12 mouse cellular contexts compared by ENCODE assay signal in the genomic region with DNA sequence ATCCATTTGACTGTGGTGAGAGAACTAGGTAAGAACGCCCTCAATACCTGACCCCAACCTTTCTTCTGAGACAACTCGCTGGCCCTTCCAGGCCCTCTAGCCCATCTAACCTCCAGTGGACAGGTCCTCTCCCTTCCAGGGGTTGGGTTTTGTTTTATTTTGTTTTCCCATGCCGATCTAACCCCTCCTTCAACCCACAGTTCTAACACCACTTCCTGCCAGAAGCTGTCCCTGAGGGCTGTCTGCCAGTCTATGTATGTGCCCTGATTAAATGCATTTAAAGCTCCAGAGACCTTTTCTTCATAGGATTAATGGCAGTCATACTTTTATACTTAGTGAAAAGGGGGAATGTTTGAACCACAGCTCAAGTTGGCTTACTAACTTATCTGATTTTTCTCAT. TPM values are rescaled to one million over a fixed set of nuclear protein-coding genes. Genes with fewer than 3 reads are reported as not detected.
DNase-seq lines count a peak whose midpoint lies in the region; ATAC-seq and TF ChIP-seq lines count a peak whose summit lies in the region.
"Had no signal": no experiment of that assay in that cellular context is flagged by ENCODE, and none has a peak within 500 bp of the region (broad histone marks: within the 10 kb centered on the region; RNA-seq: fewer than 3 reads in every experiment).

No protein-coding gene starts in this region.

- no peak overlapping the region for H3K4me2 ChIP-seq in heart, embryonic 15.5 days
- no peak overlapping the region for H3K4me2 ChIP-seq in forebrain, embryonic 14.5 days (ENCODE audit: low read length)
- H3K4me2 ChIP-seq: hindbrain, embryonic 15.5 days; liver, embryonic 13.5 days had no signal

- no peak overlapping the region for H3K4me3 ChIP-seq in heart, embryonic 15.5 days
- H3K4me3 ChIP-seq in thymus, adult 2 months (ENCODE audit: control insufficient read depth, insufficient read depth, low read length), result no peak overlapping the region
- no peak overlapping the region for H3K4me3 ChIP-seq in forebrain, embryonic 14.5 days (ENCODE audit: low read depth, low read length)
- H3K4me3 ChIP-seq: hindbrain, embryonic 15.5 days; liver, embryonic 13.5 days had no signal

- no peak for TF ChIP-seq CTCF in thymus, adult 2 months (IDR thresholded peaks at IDR 0.05; ENCODE audit: borderline replicate concordance, control insufficient read depth, extremely low read depth, insufficient read depth, low read length, poor library complexity)

- 55% methylated on average over 3 of the region's 3 CpGs for WGBS in heart, embryonic 15.5 days
- WGBS in thymus, adult 2 months, result 32% methylated on average over 3 of the region's 3 CpGs
- 89% methylated on average over 3 of the region's 3 CpGs for WGBS in forebrain, embryonic 14.5 days

- peaks cover 14% of the 10 kb centered on the region for H3K4me1 ChIP-seq in heart, embryonic 15.5 days (replicated peaks)
- H3K4me1 ChIP-seq in thymus, adult 2 months (replicated peaks; ENCODE audit: control insufficient read depth, insufficient read depth, low read length), result peaks cover 22% of the 10 kb centered on the region
- H3K4me1 ChIP-seq in forebrain, embryonic 14.5 days (ENCODE audit: control insufficient read depth, insufficient read depth, low read length), result no peaks in the 10 kb centered on the region
- H3K4me1 ChIP-seq: hindbrain, embryonic 15.5 days had no signal

- H3K36me3 ChIP-seq in heart, embryonic 15.5 days, result no peaks in the 10 kb centered on the region
- H3K36me3 ChIP-seq in thymus, adult 2 months (ENCODE audit: control insufficient read depth, insufficient read depth, low read length), result no peaks in the 10 kb centered on the region
- H3K36me3 ChIP-seq in forebrain, embryonic 14.5 days (ENCODE audit: control insufficient read depth, insufficient read depth, low read length), result no peaks in the 10 kb centered on the region
- H3K36me3 ChIP-seq: hindbrain, embryonic 15.5 days; liver, embryonic 13.5 days had no signal

- no peak for DNase-seq in heart, postnatal 4 days
- DNase-seq in thymus, adult 2 months, result peak; percentile 28
- DNase-seq in thymus, adult 18-20 months, result no peak
- DNase-seq in left cerebral cortex, adult 8-10 months (ENCODE audit: low spot score in 2 of 2), result no peak
- no peak for DNase-seq in forebrain, embryonic 14.5 days (ENCODE audit: low spot score)
- no peak for DNase-seq in cerebellum, postnatal 4 days (ENCODE audit: low spot score in 2 of 2)
- DNase-seq: forebrain, postnatal 0 days; liver, embryonic 13.5 days had no signal

- TF ChIP-seq POLR2A in thymus, adult 2 months (IDR thresholded peaks at IDR 0.05; ENCODE audit: control insufficient read depth, extremely low read depth, insufficient read depth, low read length, poor library complexity), result no peak

- H3K9ac ChIP-seq in heart, embryonic 15.5 days, result no peak overlapping the region
- H3K9ac ChIP-seq in forebrain, embryonic 14.5 days (ENCODE audit: low read length), result no peak overlapping the region
- H3K9ac ChIP-seq: forebrain, postnatal 0 days; hindbrain, embryonic 15.5 days; liver, embryonic 13.5 days had no signal

- no peaks in the 10 kb centered on the region for H3K27me3 ChIP-seq in heart, embryonic 15.5 days
- no peaks in the 10 kb centered on the region for H3K27me3 ChIP-seq in thymus, adult 2 months (ENCODE audit: control insufficient read depth, insufficient read depth, low read length)
- no peaks in the 10 kb centered on the region for H3K27me3 ChIP-seq in forebrain, embryonic 14.5 days (replicated peaks; ENCODE audit: control insufficient read depth, insufficient read depth, low read length)
- H3K27me3 ChIP-seq: hindbrain, embryonic 15.5 days; liver, embryonic 13.5 days had no signal

- no peaks in the 10 kb centered on the region for H3K9me3 ChIP-seq in heart, embryonic 15.5 days (replicated peaks)
- no peaks in the 10 kb centered on the region for H3K9me3 ChIP-seq in forebrain, embryonic 14.5 days (replicated peaks; ENCODE audit: control insufficient read depth, low read length)
- H3K9me3 ChIP-seq: hindbrain, embryonic 15.5 days; liver, embryonic 13.5 days had no signal

- peak; percentile 51; the same call in 1 of the 2 replicates for ATAC-seq in heart, embryonic 15.5 days (replicated peaks; ENCODE audit: insufficient number of reproducible peaks, insufficient read depth, low FRiP score, low read depth)
- peak; percentile 70 to 74 for ATAC-seq in hematopoietic stem cell, adult 5-6 weeks (replicated peaks in 1 of 2; ENCODE audit: insufficient read depth in 1 of 2, low FRiP score in 2 of 2, low TSS enrichment in 1 of 2, low read depth in 1 of 2, poor library complexity in 2 of 2, severe bottlenecking in 2 of 2)
- no peak for ATAC-seq in forebrain, embryonic 14.5 days
- ATAC-seq: forebrain, postnatal 0 days; midbrain, embryonic 16.5 days had no signal

- H3K27ac ChIP-seq in heart, embryonic 15.5 days, result peak overlapping the region; percentile 64
- peak overlapping the region; percentile 17; the same call in 1 of the 2 replicates for H3K27ac ChIP-seq in thymus, adult 2 months (ENCODE audit: control insufficient read depth, insufficient read depth, low read length)
- H3K27ac ChIP-seq in forebrain, embryonic 14.5 days (ENCODE audit: low read depth, low read length), result no peak overlapping the region
- H3K27ac ChIP-seq: hindbrain, embryonic 15.5 days had no signal

RNA-seq across cellular contexts. Expression of a gene that starts 14.4 kb away (rescaled TPM):
- polyA plus RNA-seq in heart, embryonic 15.5 days (2015; fragmentation: Nextera tagmentation; extraction: Ambion mirVana), result 31.7 and 33.5 TPM in 2 replicates
- total RNA-seq in heart, postnatal 4 days (2021), result 100 to 1,000 TPM; 102 to 103 TPM
- polyA plus RNA-seq in thymus, adult 2 months (2012; rRNA removed), result 47.2 and 62.7 TPM in 2 replicates
- total RNA-seq in hematopoietic stem cell, adult 5-6 weeks (2017), result 40.1 and 46.4 TPM in 2 replicates
- total RNA-seq in left cerebral cortex, adult 8-10 months (2022), result 10 to 100 TPM in 2 of 4 experiments, 1 to 10 TPM in 2; 7.4 to 12.3 (median 9.6) TPM
- polyA plus RNA-seq in forebrain, embryonic 14.5 days (2014; fragmentation: Nextera tagmentation; extraction: Ambion mirVana), result 7.0 and 11.0 TPM in 2 replicates
